Mouse (Mus musculus) small intestine, adult 2 months (tissue): ENCODE data around the gene Rcan1.

ENCODE experiments used
- CTCF ChIP-seq: fragments of 200-500 bp; IDR thresholded peaks from 2 replicates; pipeline ENCODE4 v1.5.1; 2012; ENCODE audit warnings: low read depth, mild to moderate bottlenecking, control low read depth, inconsistent platforms, low read length, moderate library complexity, mixed read lengths; ENCODE audit not compliant: insufficient replicate concordance, insufficient read length; ENCODE audit errors: extremely low read depth
- POLR2A ChIP-seq: fragments of 200-500 bp; IDR thresholded peaks from 2 replicates; pipeline ENCODE4 v1.6.1; 2012; ENCODE audit warnings: low read depth, mild to moderate bottlenecking, control low read depth, inconsistent platforms, low read length, moderate library complexity

DNA sequence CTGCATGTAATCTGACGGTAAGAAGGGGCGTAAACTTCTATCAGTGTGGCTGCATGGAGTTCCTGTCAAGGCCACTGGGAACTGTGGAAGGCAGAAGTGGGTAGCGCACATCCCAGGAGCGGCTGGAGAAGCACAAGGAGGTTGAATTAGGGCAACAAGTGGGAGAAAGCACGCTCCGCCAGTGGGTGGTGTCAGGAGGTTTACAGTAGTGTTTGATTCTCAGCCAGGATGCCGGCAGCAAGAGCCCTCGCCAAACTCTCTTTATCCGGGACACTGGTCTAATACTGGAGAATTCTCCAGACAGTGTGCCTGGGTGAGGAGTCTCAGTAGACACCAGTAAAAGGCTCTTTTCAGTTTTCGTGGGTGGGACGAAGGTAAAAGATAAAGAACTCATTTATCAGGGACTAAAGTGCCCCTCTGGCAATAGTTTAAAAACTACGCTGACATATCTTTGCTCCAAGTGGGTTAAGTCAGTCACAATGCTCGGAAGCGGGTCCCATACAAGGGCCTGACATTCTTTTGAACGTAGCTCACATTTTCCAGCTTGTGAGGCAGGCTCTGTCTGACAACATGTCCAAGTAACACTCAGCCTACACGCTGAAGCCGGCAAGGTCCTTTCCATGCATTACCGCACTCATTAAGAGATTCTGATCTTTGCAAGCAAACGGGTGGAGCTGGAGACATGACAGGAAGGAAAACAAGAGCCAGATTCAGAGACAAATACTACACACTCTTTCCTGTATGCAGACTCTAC, 42.3 kb downstream of the Rcan1 start:
- no peak for TF ChIP-seq CTCF
- TF ChIP-seq POLR2A, result no peak
